Mouse (Mus musculus) embryonic facial prominence, embryonic 13.5 days (tissue): Measurements from ENCODE around the gene Cyp4a10. TPM values are rescaled to one million over a fixed set of nuclear protein-coding genes. Genes with fewer than 3 reads are reported as not detected.
"Not testable (repeated sequence)": the region's sequence is repeated elsewhere in the genome, so short reads cannot be mapped to it uniquely, and the experiment has no call there.

ENCODE experiments used
- ATAC-seq: fragments of 200-750 bp; cut with Nextera tagmentation; 2 replicates; pipeline ENCODE4 v1.8.0; 2017; ENCODE audit warnings: low read depth; ENCODE audit not compliant: insufficient number of reproducible peaks, insufficient read depth, low FRiP score, low TSS enrichment
- H3K27ac ChIP-seq: fragments of 300-500 bp; sonication (generic); 2 replicates; pipeline ENCODE4 v1.5.1; 2015; ENCODE audit warnings: moderate library complexity, mild to moderate bottlenecking, inconsistent platforms
- H3K27me3 ChIP-seq: fragments of 300-500 bp; sonication (generic); 2 replicates; pipeline ENCODE4 v1.6.1; 2015; ENCODE audit warnings: mild to moderate bottlenecking, inconsistent platforms
- H3K36me3 ChIP-seq: fragments of 300-500 bp; sonication (generic); 2 replicates; pipeline ENCODE4 v1.6.1; 2015; ENCODE audit warnings: mild to moderate bottlenecking, inconsistent platforms
- H3K4me1 ChIP-seq: fragments of 300-500 bp; sonication (generic); 2 replicates; pipeline ENCODE4 v1.6.1; 2015; ENCODE audit warnings: inconsistent platforms
- H3K4me2 ChIP-seq: fragments of 300-500 bp; sonication (generic); 2 replicates; pipeline ENCODE4 v1.6.1; 2015; ENCODE audit warnings: moderate library complexity, mild to moderate bottlenecking, inconsistent platforms
- H3K4me3 ChIP-seq: fragments of 300-500 bp; sonication (generic); 2 replicates; pipeline ENCODE4 v1.5.1; 2015; ENCODE audit warnings: mild to moderate bottlenecking, inconsistent platforms
- H3K9ac ChIP-seq: fragments of 300-500 bp; sonication (generic); 2 replicates; pipeline ENCODE4 v1.6.1; 2015; ENCODE audit warnings: mild to moderate bottlenecking, inconsistent platforms
- H3K9me3 ChIP-seq: fragments of 300-500 bp; sonication (generic); 2 replicates; pipeline ENCODE4 v1.6.1; 2016; ENCODE audit warnings: inconsistent platforms
- WGBS: fragments of 180-500 bp; shearing (Covaris S2); methylation state at CpG from one replicate; pipeline ENCODE4 v1.1.7; 2015; ENCODE audit warnings: mixed read lengths; 5-methylcytosine and 5-hydroxymethylcytosine counted together
- polyA plus RNA-seq: library from polyadenylated mRNA; unstranded; fragments of >200 nt; fragmentation: Nextera tagmentation; extraction: Ambion mirVana; gene quantifications from 2 replicates; pipeline ENCODE4 v1.2.1, GENCODE M21; 2015

Cyp4a10 gene
- polyA plus RNA-seq: not detected in 2 replicates

DNA sequence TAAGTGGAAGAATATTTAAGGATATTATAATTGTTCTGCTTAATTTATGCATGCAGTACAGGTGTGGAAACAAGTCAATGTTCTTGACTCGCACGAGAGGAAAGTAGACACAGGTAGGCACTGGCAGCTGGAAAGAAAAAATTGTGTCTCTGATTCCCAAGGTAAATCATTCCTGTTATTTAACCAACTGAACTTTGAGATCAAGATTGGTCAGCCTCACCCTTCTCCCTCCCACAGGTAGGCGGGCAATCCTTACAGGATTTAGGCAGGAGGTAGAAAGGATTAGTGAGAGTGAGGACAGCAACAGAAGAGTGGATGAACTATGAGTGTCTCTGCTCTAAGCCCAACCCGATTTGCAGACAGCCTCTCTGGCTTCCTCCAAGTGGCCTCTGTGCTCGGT lies at the start of gene Cyp4a10:
Gene Cyp4a10 (plus strand): TSS at position 265 of the 400 bp plus-strand sequence.
- H3K4me2 ChIP-seq, H3K36me3 ChIP-seq, H3K27ac ChIP-seq, H3K9me3 ChIP-seq, H3K27me3 ChIP-seq, H3K4me3 ChIP-seq, H3K4me1 ChIP-seq, ATAC-seq, H3K9ac ChIP-seq: not testable (repeated sequence)
- WGBS: 84% methylated on average over 5 of the region's 5 CpGs

DNA sequence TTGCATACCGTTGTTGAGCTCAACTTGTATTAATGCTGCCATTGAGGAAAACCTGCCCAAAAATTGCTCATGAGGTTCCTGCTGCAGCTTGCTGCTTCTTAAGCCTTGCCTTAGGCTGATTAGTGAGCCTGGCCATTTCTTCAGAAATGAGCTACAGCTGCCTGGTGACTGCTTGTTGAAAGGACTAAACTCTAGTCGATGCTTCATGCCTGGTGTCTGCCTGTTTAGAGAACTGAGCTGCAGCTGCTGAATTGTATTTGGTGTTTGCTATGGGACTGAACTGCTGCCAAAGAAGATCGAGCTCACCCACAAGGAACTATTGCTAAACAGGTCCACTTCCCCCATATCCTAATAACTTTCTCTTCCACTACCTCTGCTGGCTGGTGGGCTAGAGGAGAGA lies 44.5 kb upstream of the Cyp4a10 start:
- H3K4me1 ChIP-seq, ATAC-seq, H3K27ac ChIP-seq, H3K27me3 ChIP-seq, H3K9ac ChIP-seq, H3K4me2 ChIP-seq, H3K36me3 ChIP-seq, H3K9me3 ChIP-seq, H3K4me3 ChIP-seq: not testable (repeated sequence)
- whole genome bisulfite sequencing: 71% methylated on average over 3 of the region's 3 CpGs

DNA sequence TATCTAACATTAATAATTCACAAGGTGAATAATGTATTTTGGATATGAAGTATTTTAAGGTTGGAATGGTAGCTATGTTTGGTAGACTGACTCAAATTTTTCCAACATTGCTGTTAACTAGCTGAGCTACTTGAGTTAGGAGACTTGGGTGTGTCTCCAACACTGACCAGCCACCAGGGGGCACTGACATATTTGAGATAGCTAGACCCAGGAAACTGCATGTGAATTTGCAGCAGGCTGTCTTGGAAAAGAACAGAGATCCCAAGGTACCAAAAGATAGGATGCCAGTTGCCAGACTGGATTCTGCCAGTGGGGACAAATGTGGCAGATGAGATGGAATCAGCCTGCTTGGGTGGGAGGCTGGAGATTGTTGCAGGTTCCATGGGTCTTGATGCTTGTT lies 42.0 kb upstream of the Cyp4a10 start:
- H3K36me3 ChIP-seq, ATAC-seq, H3K9me3 ChIP-seq, H3K9ac ChIP-seq, H3K4me2 ChIP-seq, H3K4me3 ChIP-seq, H3K27me3 ChIP-seq, H3K4me1 ChIP-seq, H3K27ac ChIP-seq: not testable (repeated sequence)

DNA sequence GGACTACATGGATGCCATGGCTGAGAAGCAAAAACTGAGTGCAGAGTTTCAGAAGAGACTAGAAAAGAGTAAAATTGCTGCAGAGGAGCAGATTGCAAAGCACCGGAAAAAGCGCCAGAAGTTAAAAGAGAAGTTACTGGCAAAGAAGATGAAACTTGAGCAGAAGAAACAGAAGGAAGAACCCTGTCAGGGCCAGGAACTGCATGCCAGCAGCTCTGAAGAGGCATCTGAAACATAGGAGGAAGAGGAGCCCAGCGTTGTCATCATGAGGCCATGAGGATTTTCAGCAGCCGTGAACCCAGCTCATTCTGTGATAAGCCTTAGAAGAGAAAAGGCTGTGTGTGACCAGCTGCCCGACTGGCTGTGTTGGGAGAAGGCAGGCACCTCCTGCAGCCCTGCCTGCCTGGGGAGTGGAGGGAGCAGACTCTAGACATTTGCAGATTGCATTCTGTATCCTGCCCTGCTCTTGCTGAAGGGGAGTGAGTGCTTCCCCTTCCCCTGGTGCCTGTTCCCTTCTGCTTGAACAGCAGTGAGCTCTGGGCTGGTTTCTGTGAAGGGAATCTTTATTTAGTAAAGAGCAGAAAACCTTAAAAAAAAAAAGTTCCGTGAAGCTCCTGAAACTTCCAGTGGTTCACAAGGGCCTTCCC lies 36.9 kb upstream of the Cyp4a10 start:
- 70% methylated on average over 6 of the region's 6 CpGs for WGBS
- Histone ChIP-seq H3K9ac (no peak overlapping the region), H3K4me3 (no peak overlapping the region), H3K27ac (no peak overlapping the region), H3K4me1 (no peaks in the 10 kb centered on the region), H3K9me3 (no peaks in the 10 kb centered on the region), H3K36me3 (no peaks in the 10 kb centered on the region), H3K4me2 (no peak overlapping the region), H3K27me3 (no peaks in the 10 kb centered on the region)
- ATAC-seq: no peak

DNA sequence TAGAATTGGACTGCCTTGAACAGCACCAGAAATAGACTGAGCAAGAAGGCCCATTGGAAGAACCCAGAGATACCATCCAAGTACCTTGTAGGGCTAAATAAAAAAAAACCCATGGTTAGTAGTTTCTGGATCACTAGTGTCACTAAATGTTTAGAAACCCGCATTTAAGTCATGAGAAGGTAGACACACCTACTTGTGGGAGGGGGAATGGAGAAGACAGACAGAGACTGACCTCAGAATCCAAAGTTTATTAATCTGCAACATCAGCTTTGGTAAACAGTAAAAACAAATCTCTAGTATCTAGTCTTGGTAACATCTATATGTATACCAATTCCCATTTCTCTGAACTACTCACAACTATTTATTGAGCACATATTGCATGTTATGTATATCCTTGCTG lies 22.1 kb upstream of the Cyp4a10 start, which contains the start of gene Cyp4a14:
Gene Cyp4a14 (minus strand): TSS at position 142 of the 400 bp plus-strand sequence.
- no peaks in the 10 kb centered on the region for H3K36me3 ChIP-seq
- no peaks in the 10 kb centered on the region for H3K27me3 ChIP-seq
- ATAC-seq: no peak
- 84% methylated on average over 1 of the region's 1 CpGs for WGBS
- no peaks in the 10 kb centered on the region for H3K9me3 ChIP-seq
- H3K4me3 ChIP-seq: no peak within 1 kb of the TSS
- H3K9ac ChIP-seq: no peak within 1 kb of the TSS
- H3K4me1 ChIP-seq: no peaks in the 10 kb centered on the region
- H3K4me2 ChIP-seq: no peak within 1 kb of the TSS
- no peak within 1 kb of the TSS for H3K27ac ChIP-seq

DNA sequence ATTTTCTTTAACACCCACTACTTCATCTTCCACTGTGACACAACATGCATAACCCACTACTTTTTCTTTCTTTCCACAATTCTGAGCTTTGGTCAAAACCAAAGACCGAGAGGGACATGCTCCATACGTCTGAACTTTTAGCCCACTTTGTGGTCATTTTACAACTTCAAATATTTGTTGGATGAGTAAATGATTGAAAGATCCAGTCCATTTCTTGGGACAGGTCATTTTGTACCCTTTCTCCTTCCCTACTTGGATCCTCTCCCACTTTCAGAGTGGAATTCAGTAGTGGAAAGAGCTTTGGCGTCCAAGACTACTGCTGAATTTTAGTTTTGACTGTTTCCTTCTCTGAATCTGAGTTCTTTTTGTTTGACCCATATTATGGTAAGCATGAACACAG lies 20.6 kb upstream of the Cyp4a10 start:
- WGBS: 89% methylated on average over 3 of the region's 3 CpGs
- H3K27me3 ChIP-seq: no peaks in the 10 kb centered on the region
- no peaks in the 10 kb centered on the region for H3K36me3 ChIP-seq
- no peak overlapping the region for H3K4me3 ChIP-seq
- H3K9ac ChIP-seq: no peak overlapping the region
- no peak overlapping the region for H3K27ac ChIP-seq
- H3K9me3 ChIP-seq: no peaks in the 10 kb centered on the region
- no peak for ATAC-seq
- no peaks in the 10 kb centered on the region for H3K4me1 ChIP-seq
- H3K4me2 ChIP-seq: no peak overlapping the region

DNA sequence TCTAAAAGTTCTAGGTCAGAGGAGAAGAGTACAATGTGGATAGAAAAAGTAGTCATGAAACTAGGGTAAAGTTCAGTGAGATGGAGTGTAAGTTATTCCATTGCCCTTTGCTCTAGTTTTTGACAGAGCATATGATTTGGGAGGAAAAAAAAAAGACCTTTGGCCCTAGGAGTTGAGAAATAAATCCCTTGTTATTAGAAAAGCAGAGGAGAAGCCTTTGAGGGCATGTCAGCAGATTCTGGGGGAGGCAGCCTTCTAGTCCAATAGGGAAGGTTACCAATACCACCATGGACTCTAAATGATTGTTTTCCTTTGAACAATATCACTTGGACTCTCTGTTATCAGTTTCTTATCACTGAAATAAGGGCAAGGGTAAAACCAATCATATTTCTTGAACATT lies 4.1 kb upstream of the Cyp4a10 start:
- not testable (repeated sequence) for H3K9ac ChIP-seq, H3K4me2 ChIP-seq, H3K27ac ChIP-seq, H3K4me3 ChIP-seq, H3K4me1 ChIP-seq, H3K36me3 ChIP-seq, H3K27me3 ChIP-seq, ATAC-seq, H3K9me3 ChIP-seq

DNA sequence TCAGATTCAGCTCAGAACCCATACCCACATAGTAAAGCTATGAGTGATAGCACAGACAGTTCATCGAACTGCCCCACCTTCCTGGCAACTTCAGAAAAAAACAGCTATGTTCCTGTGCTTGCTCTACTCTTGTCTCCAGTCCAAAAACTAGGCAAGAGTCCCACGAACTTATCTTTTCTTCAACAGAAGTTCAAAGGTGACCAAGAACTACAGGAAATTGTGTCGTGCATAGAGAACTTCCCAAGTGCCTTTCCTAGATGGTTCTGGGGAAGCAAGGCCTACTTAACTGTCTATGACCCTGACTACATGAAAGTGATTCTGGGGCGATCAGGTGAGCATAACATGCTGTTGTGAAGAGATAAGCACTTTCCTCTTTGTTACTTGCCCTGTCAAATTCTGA lies 1.4 kb downstream of the Cyp4a10 start:
- H3K27ac ChIP-seq: no peak overlapping the region
- no peak for ATAC-seq
- H3K4me1 ChIP-seq: no peaks in the 10 kb centered on the region
- no peak overlapping the region for H3K4me3 ChIP-seq
- H3K4me2 ChIP-seq: no peak overlapping the region
- no peaks in the 10 kb centered on the region for H3K9me3 ChIP-seq
- H3K27me3 ChIP-seq: no peaks in the 10 kb centered on the region
- no peak overlapping the region for H3K9ac ChIP-seq
- WGBS: 72% methylated on average over 4 of the region's 4 CpGs
- H3K36me3 ChIP-seq: no peaks in the 10 kb centered on the region

DNA sequence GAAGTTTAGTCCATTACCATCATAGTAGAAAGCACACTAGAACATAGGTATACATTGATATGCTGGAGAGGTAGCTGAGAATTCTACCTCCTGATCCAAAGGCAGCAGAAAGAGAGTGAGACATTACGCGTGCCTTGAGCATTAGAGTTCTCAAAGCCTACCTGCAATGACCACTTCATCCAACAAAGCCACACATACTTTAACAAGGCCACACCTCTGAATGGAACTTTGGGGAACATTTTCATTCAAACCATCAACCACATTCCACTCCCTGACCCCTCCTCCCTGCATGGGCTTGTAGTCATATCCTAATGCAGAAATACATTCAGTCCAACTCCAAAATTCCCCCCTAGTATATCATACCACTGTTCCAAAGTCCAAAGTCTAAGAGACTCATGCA lies 3.7 kb downstream of the Cyp4a10 start:
- H3K36me3 ChIP-seq: no peaks in the 10 kb centered on the region
- WGBS: 91% methylated on average over 2 of the region's 2 CpGs
- ATAC-seq: no peak
- H3K4me1 ChIP-seq: no peaks in the 10 kb centered on the region
- H3K9ac ChIP-seq: no peak overlapping the region
- H3K9me3 ChIP-seq: no peaks in the 10 kb centered on the region
- no peak overlapping the region for H3K27ac ChIP-seq
- H3K4me3 ChIP-seq: no peak overlapping the region
- H3K27me3 ChIP-seq: no peaks in the 10 kb centered on the region
- H3K4me2 ChIP-seq: no peak overlapping the region

DNA sequence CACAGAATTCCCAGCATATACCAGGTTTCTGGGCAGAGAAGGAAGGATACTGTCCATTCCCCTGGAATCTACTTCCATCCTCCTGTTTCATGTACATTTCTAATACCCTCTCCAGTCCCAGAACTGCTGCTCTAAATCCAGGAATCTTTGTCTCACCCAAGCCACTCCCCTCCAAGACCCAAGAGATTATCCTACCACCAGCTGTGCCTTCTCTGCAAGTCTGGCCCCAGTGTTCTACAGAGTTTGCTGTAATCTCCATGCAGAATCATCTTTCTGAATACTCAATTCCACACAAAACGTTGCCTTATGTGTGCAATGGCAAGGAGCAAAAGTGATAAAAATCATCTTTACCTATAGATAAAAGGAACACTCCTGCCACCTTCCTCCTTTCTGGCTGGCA lies 27.0 kb downstream of the Cyp4a10 start:
- Histone ChIP-seq H3K4me1 (no peaks in the 10 kb centered on the region), H3K27ac (no peak overlapping the region), H3K4me3 (no peak overlapping the region), H3K9me3 (no peaks in the 10 kb centered on the region), H3K27me3 (no peaks in the 10 kb centered on the region), H3K4me2 (no peak overlapping the region), H3K9ac (no peak overlapping the region), H3K36me3 (no peaks in the 10 kb centered on the region)
- WGBS: 32% methylated on average over 1 of the region's 1 CpGs
- no peak for ATAC-seq

DNA sequence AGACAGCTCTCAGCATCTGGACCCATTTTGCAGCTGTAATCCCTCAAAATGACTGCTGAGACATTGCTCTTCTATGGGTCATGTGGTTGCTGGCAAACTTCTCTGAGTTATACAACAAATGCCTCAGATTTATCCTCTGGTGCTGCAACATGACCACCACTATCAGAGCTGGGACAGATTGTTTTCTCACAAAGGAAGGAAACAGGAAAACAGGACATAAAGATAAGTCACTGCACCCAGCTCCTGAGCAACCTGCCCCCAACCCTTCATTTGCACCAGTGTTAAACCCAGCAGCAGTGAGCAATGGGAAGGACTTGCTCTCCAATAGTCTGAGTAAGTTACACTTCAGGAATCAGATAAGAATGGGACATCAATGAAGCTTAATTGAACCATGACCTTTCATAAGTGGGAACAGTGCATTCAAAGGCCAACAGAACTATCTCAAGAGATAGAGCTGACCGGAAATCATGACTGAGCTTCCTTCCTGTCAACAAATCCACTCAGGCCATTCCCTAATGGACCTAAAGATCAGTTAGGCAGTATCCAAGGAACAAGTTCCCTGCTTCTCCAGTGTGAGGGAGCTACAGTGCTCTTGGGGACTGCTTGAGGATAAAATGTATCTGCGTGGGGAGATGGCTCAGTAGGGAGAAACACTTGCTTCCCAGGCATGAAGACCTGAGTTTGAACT lies 28.2 kb downstream of the Cyp4a10 start:
- Histone ChIP-seq H3K4me1 (no peaks in the 10 kb centered on the region), H3K4me2 (no peak overlapping the region), H3K9ac (no peak overlapping the region), H3K36me3 (no peaks in the 10 kb centered on the region), H3K27me3 (no peaks in the 10 kb centered on the region), H3K9me3 (no peaks in the 10 kb centered on the region), H3K27ac (no peak overlapping the region), H3K4me3 (no peak overlapping the region)
- no peak for ATAC-seq
- 79% methylated on average over 2 of the region's 2 CpGs for WGBS

DNA sequence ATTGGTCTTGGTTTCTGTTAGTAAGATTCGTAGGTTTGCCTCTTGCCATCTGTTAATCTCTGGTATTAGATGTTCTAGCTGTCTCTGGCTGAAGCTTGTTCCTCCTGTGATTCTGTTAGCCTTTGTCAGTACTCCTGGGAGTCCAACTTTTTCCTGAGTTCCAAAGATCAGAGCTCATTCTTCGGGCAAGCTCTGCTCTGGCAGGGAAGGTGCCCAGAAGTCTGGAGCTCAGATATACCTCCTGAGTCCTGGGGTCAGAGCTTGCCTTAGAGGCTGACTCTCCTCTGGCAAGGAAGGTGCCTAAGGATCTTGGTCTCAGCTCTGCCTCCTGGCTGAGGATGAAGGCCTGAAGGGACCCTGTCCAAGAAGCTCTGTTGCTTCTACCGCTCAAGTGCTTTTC lies 34.7 kb downstream of the Cyp4a10 start:
- Histone ChIP-seq H3K27ac (no peak overlapping the region), H3K9me3 (no peaks in the 10 kb centered on the region), H3K27me3 (no peaks in the 10 kb centered on the region), H3K4me1 (no peaks in the 10 kb centered on the region), H3K36me3 (no peaks in the 10 kb centered on the region), H3K4me2 (no peak overlapping the region), H3K9ac (no peak overlapping the region), H3K4me3 (no peak overlapping the region)
- no peak for ATAC-seq
- WGBS: 85% methylated on average over 3 of the region's 3 CpGs
